Mouse (Mus musculus) activated CD4-positive, CD25-positive, alpha-beta regulatory T cell (primary cell): Measurements from ENCODE around the gene Fuca1. TPM values are rescaled to one million over a fixed set of nuclear protein-coding genes. Genes with fewer than 3 reads are reported as not detected.

Source experiments
- polyA plus RNA-seq, 2 experiments: library from polyadenylated mRNA; unstranded; fragments of 100-300 nt; shearing (Covaris generic); gene quantifications; one replicate each; pipeline ENCODE4 v1.2.1; 2017

The Fuca1 gene
- polyA plus RNA-seq, result 100 to 1,000 TPM in 1 of 2 experiments, 10 to 100 TPM in 1; 89.7 to 112 TPM

DNA sequence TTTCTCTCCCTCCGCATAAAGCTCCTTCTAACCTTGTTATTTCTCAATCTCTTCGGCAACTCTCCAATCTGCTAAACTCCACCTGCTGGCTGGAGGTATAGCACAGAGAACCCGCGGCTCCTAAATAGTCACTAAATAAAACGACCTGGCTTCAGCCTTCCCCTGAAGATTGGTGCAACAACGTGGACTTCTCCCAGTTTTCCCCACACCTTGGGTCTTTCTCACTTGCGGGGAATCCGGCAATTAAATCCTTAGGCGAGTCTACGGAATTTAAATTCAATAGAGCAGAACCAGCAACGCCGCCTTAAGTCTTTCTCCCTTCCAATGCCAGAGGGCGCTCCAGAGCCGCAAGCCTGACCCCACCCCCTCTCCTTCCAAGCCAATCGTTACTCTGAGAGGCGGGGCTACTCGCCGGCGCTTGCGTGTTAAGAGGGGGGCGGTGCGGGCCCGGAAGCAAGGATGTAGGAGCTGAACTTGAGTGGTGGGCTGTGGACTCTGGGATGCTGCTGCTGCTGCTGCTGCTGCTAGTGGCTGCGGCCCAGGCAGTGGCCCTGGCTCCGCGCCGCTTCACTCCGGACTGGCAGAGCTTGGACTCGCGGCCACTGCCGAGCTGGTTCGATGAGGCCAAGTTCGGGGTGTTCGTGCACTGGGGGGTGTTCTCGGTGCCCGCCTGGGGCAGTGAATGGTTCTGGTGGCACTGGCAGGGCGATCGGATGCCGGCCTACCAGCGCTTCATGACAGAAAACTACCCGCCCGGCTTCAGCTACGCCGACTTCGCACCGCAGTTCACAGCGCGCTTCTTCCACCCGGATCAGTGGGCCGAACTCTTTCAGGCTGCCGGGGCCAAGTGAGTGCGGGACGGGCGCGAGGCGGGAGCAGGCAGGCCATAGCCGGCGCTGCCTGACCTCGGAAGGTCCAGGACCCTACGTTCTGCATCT lies at the start of gene Fuca1:
Gene Fuca1, plus strand, starts transcription at position 432 of the 938 bp plus-strand sequence.

DNA sequence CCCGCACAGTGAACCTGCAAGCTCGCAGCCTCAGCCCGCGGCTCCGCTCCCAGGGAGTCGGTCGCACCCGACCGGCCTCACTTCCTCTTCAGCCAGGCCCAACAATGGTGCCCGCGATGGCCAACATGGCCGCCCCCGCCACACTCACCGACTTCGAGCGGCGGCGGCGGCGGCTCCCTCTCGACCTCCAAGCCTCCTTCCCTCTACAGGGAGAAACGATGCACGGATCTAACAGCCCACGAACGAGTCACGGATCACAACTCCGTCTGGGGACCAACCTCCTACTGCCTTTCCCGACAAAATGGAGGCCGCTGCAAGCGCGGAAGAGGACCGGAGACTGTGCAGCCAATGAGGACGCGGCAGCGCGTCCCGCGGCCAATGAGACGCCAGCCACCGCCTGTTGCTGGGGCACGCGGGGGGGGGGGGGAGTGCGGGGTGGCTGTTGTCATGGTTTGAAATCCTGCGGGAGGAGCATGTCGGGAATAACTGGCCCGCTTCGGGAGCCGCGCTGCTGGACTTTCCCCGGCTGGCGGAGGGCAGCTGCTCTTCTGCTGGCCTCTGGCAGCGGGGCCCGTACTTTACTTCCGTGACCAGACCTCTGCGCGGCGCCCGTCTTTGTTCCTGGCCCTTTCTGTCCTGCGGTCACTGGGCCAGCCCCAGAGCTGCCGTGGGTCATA lies 46.9 kb upstream of the Fuca1 start, which contains the start of gene Pnrc2:
Gene Pnrc2, minus strand, starts transcription at position 325 of the 677 bp plus-strand sequence.

DNA sequence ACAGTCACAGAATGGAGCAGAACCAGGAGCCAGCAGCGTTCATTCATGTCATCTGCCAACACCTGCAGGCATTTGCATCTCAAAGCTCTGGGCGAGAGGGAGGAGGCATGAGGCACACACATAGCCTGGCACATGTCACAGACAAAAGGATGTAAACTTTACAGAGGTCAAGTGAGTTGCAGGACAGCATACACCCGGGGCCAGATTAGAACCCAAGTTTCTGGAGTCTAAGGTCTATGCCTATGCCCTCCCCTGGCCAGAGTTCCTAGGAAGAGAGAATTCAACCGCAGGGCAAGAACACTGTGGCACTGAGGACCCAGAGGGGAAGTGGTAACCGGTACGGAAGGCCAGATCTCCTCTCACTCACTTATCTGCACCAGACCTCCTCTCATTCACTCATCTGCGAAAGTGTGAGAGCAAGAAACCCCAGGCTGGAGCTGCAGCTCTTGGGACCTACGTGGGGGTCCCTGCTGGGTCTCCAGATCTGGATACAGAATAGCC lies 25.4 kb upstream of the Fuca1 start, which contains the start of gene Cnr2:
Gene Cnr2, plus strand, starts transcription at position 324 of the 501 bp plus-strand sequence.

DNA sequence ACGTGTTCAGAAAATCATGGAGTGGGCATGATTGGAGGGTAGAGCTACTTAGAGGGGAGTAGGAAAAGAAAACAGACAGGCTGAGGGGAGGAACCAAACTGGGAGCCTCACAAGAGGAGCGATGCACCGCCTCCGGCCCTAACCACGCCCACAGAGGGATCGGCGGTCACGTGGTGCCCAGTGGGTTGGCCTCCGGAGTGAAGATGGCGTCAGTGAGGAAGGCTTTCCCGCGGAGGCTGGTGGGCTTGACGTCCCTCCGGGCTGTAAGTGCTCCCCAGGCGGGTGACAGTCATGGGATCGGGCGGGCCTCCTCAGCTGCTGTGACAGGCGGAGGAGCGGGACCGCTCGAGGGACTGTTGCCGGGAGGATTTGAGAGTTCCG lies 25.7 kb downstream of the Fuca1 start, which contains the start of gene Hmgcl:
Gene Hmgcl, plus strand, starts transcription at position 171 of the 381 bp plus-strand sequence.

DNA sequence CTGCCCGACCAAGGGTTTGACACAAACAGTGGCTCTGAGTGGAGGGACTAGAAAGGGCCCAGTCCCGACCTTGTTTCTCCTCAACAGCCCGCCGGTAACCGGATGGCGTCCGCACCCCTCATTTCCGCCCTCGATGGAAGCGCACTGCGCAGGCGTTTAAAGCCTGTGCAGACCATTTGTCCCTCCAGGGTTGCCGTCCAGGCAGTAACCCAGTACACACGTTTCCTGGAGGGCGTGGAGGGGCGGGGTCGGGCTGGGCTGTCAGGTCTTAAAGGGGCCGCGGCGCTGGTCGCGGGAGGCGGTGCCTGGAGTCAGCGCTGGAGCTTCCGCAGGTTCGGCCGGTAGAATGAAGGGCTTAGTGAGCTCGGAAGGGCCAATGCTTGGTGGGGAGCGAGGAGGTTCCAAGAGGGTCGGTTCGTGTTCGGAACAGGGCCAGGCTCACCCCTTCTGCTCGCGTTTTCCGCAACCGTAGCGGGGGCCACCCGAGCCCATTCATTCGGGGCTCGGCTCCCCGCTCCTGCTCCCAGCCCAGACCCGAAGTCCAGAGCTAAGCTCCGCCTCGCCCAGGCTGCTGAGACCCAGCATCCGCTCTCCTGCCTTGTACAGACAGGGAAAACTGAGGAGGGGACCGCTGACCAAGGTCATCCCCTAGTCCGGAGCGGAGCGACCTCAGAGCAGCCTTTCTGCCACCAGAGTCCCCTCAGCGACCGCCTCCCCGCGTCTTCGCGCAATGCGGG lies 43.1 kb downstream of the Fuca1 start, which contains the start of gene Gale:
Gene Gale, plus strand, starts transcription at position 271 of the 737 bp plus-strand sequence.

DNA sequence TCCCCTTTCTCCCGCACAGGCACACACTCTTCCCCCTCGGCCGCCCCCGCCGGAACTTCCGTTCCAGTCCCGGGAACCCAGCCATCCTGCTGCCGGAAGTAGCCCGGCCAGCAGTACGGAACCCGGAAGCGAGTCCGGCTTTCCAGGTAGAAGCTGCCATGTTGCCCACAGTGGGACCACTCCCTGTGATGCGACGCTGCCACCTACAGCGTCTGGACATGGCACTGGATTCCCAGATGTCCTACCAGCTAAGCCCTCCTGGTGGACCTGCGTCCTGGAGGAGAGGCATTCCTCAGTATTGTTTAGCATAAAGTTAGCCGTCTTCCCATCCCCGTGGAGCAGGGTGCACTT lies 52.0 kb downstream of the Fuca1 start, which contains the start of gene Lypla2:
Gene Lypla2, minus strand, starts transcription at position 71 of the 351 bp plus-strand sequence.

DNA sequence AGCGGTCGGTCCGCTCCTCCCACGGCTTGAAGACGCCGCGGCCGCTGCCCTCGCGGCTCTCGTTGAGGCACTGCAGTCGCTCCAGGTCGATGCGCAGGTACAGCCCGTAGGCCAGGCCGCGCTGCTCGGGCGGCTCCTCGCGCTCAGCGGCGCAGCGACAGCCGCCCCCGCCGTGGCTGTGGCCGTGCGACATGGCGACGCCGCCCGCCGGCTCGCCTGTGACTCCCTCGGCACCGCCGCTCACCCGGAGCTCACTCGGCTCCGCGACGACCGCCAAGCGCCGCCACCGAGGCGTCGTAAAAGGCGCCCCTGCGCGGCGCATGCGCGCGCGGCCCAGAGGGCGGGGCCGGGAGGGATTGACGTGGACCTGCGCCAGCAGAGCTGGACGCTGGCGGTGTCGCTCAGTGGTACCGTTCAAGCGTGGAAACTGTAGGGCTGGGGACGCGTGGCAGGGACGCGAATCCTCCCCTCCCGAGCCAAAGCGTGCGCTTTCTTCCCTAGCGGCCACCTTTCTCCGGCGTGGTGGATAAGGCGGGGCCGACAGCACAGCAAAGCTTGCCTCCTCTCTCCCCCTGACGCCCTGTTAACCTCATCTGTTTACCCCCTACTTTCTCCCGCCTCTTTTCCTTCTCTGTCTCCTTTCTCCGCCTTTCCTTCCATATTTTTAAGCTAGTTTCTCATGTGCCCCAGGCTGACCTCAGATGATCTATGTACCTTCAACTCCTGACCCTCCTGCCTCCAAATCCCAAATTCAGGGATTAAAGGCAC lies 66.6 kb downstream of the Fuca1 start, which contains the start of gene Pithd1:
Gene Pithd1, minus strand, starts transcription at position 322 of the 768 bp plus-strand sequence.

Other genes starting within 250 kb of the Fuca1 start
- under 1 TPM in 1 of 2 experiments, not detected in 1; 0.20 TPM for gene Ifnlr1, start 234.4 kb upstream of the Fuca1 start, polyA plus RNA-seq
- not detected for gene Il22ra1, start 192.6 kb upstream of the Fuca1 start, polyA plus RNA-seq
- not detected for gene Myom3, start 161.0 kb upstream of the Fuca1 start, polyA plus RNA-seq
- 100 to 1,000 TPM; 126 to 150 TPM for gene Srsf10, start 65.0 kb upstream of the Fuca1 start, polyA plus RNA-seq
- gene Pnrc2, start 46.9 kb upstream of the Fuca1 start, polyA plus RNA-seq, result 100 to 1,000 TPM; 203 to 210 TPM
- 10 to 100 TPM in 1 of 2 experiments, 1 to 10 TPM in 1; 8.5 to 11.3 TPM for gene Cnr2, start 25.3 kb upstream of the Fuca1 start, polyA plus RNA-seq
- 10 to 100 TPM; 74.0 to 76.3 TPM for gene Hmgcl, start 25.7 kb downstream of the Fuca1 start, polyA plus RNA-seq
- gene Gale, start 43.0 kb downstream of the Fuca1 start, polyA plus RNA-seq, result 10 to 100 TPM; 15.4 to 35.5 TPM
- 100 to 1,000 TPM; 289 to 317 TPM for gene Lypla2, start 51.9 kb downstream of the Fuca1 start, polyA plus RNA-seq
- gene Pithd1, start 66.5 kb downstream of the Fuca1 start, polyA plus RNA-seq, result 10 to 100 TPM; 72.6 to 84.9 TPM
- 10 to 100 TPM; 40.6 to 84.9 TPM for gene Eloa, start 101.0 kb downstream of the Fuca1 start, polyA plus RNA-seq
- gene Rpl11, start 132.7 kb downstream of the Fuca1 start, polyA plus RNA-seq, result 100 to 1,000 TPM; 331 to 438 TPM
- 100 to 1,000 TPM; 162 to 182 TPM for gene Id3, start 222.8 kb downstream of the Fuca1 start, polyA plus RNA-seq